Mouse (Mus musculus) heart, postnatal 25 days (tissue): ENCODE measurements at regions not wholly inside any gene's neighbourhood (a gene's known extent, or its start where the extent isn't known, plus 50 kb on each side); places are given as distances from the start of the nearest gene placed in this dataset.
"Not testable (repeated sequence)": the region's sequence is repeated elsewhere in the genome, so short reads cannot be mapped to it uniquely, and the experiment has no call there.

Experiments
- DNase-seq: peaks from one replicate; pipeline ENCODE4 v3.0.0; 2022; ENCODE audit warnings: low spot score
- intact Hi-C: fragments of 180-260 bp; cut with DNase I; formaldehyde crosslinking; loops from one replicate; pipeline ENCODE4 v1.15.1; 2025

- DNase-seq: no peak
These were observed 307.6 kb upstream of the Flrt2 start for GRCm38 (mm10) chr12:95384248-95384964.

DNA sequence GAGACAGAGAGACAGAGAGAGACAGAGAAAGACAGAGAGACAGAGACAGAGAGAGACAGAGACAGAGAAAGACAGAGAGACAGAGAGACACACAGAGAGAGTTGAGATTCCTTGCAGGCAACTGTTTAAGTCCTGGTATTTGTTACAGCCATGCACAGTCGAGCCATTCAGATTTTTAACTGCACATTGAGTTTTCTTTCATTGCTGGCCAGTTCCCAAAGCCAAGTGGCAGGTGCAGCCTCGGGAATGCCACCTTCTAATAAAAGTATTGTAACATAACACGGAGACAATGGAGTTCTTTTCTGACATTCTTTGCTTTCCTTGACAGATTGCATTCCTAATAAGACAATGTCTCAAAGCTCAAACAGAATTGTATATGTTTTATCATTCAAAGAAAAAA is 306.3 kb upstream of the Flrt2 start:
- DNase-seq: no peak
- intact Hi-C loops: no loop called here

More at GRCm38 (mm10) chr12:95384248-95384964, 307.6 kb upstream of the Flrt2 start:
- intact Hi-C loops: no loop called here

GRCm38 (mm10) chr12:95388185-95388584 is 303.8 kb upstream of the Flrt2 start:
- intact Hi-C loops: no loop called here

DNA sequence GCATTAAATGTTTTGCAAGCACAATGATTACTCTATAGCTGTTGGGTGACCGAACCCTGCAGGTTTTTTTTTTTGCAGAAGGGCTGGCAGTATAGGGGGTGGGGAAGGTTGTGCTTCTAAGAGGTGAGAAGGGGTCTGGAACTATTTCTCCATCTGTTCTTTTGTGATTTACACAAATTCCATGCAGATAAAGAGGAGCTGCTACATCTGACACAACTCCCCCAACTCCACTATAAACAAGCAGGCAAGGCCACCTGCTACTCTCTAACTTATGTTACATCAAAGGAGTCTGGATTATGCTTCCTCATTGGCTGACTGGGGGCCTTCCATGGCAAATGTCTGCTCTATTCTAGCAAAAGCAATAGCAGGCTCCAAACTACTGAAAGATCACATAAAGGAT is 299.2 kb upstream of the Flrt2 start:
- intact Hi-C loops: no loop called here
- DNase-seq: no peak

More at GRCm38 (mm10) chr12:95388185-95388584, 303.8 kb upstream of the Flrt2 start:
- no peak for DNase-seq

- intact Hi-C loops: no loop called here
- no peak for DNase-seq
These were observed 297.0 kb upstream of the Flrt2 start for GRCm38 (mm10) chr12:95394991-95395530.

GRCm38 (mm10) chr12:95420861-95421260 is 271.2 kb upstream of the Flrt2 start:
- DNase-seq: no peak
- intact Hi-C loops: no loop called here

DNA sequence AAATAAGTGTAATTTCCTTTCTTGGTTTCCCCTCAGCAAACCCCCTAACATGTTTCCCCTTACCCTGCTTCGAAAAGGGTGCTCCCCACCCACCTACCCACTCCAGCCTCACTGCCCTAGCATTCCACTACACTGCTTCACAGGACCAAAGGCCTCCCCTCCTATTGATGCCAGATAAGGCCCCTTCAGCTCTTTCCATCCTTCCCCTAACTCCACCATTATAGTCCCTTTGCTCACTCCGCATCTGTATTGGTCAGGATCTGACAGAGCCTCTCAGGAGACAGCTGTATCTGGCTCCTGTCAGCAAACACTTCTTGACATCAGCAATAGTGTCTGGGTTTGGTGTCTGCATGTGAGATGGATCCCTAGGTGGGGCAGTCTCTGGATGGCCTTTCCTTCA is 267.3 kb upstream of the Flrt2 start:
- DNase-seq: no peak
- intact Hi-C loops: no loop called here

DNA sequence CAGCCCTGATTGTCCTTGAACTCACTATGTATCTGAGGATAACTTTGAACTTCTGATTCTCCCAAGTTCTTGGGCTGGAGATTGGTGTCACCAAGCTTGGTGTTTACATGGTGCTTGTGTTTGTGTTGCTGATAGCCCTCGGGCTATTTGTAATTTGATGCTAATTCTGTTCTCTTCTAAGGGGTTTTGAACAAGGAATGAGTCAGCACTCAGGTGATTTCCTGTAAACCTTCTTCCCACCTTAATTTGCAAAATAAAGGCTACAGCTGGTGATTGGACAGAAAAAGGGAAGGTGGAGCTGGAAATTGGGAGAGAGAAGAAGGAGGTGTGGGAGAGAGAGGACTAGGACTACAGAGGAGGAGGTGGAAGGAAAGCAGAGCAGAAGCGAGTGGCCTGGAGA is 254.8 kb upstream of the Flrt2 start:
- DNase-seq: no peak
- intact Hi-C loops: no loop called here

- intact Hi-C loops: no loop called here
- DNase-seq: no peak
These were observed 234.5 kb upstream of the Flrt2 start for GRCm38 (mm10) chr12:95457480-95457879.

- DNase-seq: no peak
- intact Hi-C loops: no loop called here
These were observed 225.2 kb upstream of the Flrt2 start for GRCm38 (mm10) chr12:95466502-95467490.

- DNase-seq: no peak
- intact Hi-C loops: no loop called here
These were observed 222.1 kb upstream of the Flrt2 start for GRCm38 (mm10) chr12:95469897-95470296.

DNA sequence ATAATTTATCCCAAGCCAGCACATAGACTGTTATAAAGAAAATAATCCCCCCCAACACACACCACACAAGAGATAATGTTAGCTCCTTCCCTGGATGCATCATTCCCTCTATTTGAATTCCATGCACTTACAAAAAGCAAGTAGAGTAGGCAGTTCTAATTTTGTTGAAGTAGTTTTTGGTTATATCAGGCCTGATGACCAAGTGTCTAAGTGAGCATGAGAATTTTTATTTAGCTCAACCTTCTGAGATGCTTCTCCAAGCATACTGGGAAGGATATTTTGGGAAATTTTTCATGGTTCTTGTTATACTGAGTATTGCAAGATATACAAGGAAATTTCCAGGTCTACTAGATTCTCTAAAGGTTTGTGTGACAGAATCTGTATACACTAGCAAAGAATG is 205.5 kb upstream of the Flrt2 start:
- intact Hi-C loops: no loop called here
- no peak for DNase-seq

GRCm38 (mm10) chr12:95488371-95488770 is 203.7 kb upstream of the Flrt2 start:
- no peak for DNase-seq
- intact Hi-C loops: no loop called here

DNA sequence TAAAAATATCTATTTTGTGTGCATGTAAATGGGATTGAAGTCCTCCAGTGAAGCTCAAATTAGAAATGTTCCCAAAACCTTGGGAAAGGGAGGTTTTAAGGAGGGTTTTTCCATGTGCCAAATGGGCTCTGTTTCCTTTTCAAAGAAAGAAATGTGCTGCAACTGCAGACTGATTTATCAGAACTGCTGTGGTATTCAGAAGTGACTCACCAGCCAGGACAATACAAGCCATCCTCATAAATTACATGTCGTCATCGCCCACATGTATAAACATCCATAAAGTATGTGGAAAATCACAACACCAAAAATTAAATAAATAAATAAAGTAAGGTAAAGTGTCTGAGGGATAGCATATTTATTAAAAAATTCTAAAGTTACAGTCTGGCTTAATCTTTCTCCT is 202.7 kb upstream of the Flrt2 start:
- intact Hi-C loops: no loop called here
- DNase-seq: no peak

DNA sequence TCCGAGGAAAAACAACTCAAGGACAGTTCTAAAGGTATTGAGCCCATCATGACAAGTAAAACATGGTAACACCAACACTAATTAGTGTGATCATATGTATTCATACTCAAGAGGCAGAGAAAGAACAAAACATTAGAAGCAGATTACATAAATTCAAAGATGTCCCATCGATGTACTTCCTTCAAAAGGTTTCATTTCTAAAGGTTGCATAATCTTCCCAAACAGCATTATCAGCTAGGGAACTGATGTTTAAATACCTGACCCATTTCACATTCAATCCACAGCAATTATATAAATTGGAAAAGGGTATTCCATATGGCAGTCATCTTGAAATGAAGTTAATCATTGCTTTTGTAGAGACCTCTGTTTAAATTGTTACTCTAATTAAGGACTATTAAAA is 202.2 kb upstream of the Flrt2 start:
- intact Hi-C loops: no loop called here

GRCm38 (mm10) chr12:95491806-95492436 is 200.1 kb upstream of the Flrt2 start:
- intact Hi-C loops, DNase-seq: not testable (repeated sequence)

More for the DNA sequence above, 202.2 kb upstream of the Flrt2 start:
- no peak for DNase-seq

DNA sequence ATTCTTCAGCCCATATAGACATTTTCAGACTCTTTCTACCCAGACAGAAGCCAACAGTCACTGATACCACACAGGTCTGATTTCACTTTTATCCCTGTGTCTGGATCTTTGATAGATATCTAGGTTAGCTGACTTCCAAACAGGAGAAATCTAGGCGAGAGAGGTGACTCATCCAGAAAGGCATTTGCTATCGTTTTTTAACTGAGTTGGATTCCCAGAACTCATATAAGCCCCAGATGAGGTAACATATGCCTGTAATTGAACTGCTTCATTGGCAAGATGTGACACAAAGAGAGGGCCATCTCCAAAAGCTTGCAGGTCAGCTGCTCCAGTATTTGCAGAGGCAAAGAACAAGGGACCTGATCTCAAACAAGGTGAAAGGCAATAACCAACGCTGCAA is 190.6 kb upstream of the Flrt2 start:
- intact Hi-C loops: no loop called here
- DNase-seq: no peak

- DNase-seq: no peak
- intact Hi-C loops: no loop called here
These were observed 172.0 kb upstream of the Flrt2 start for GRCm38 (mm10) chr12:95520008-95520407.

GRCm38 (mm10) chr12:95522052-95522451 is 170.0 kb upstream of the Flrt2 start:
- intact Hi-C loops: no loop called here

GRCm38 (mm10) chr12:95533888-95534639 is 158.0 kb upstream of the Flrt2 start:
- intact Hi-C loops: no loop called here

More at GRCm38 (mm10) chr12:95522052-95522451, 170.0 kb upstream of the Flrt2 start:
- DNase-seq: no peak

More at GRCm38 (mm10) chr12:95533888-95534639, 158.0 kb upstream of the Flrt2 start:
- DNase-seq: no peak
